Mouse (Mus musculus): Measurements from ENCODE around the gene Ambn. TPM values are rescaled to one million over a fixed set of nuclear protein-coding genes. Genes with fewer than 3 reads are reported as not detected.

The Ambn gene
- polyA plus RNA-seq, 1 experiment from 2014 or later, result not detected

Other genes starting within 250 kb of the Ambn start
- not detected in 2 replicates for gene Gm7714, start 187.1 kb upstream of the Ambn start, polyA plus RNA-seq (2015; fragmentation: Nextera tagmentation; extraction: Ambion mirVana)
- not detected in 2 replicates for gene Prol1, start 138.7 kb upstream of the Ambn start, polyA plus RNA-seq (2015; fragmentation: Nextera tagmentation; extraction: Ambion mirVana)
- gene Amtn, start 79.9 kb upstream of the Ambn start, polyA plus RNA-seq (2015; fragmentation: Nextera tagmentation; extraction: Ambion mirVana), result not detected in 2 replicates
- not detected in 2 replicates for gene Enam, start 32.0 kb downstream of the Ambn start, polyA plus RNA-seq (2015; fragmentation: Nextera tagmentation; extraction: Ambion mirVana)
- gene Jchain, start 71.9 kb downstream of the Ambn start, polyA plus RNA-seq (2015; fragmentation: Nextera tagmentation; extraction: Ambion mirVana), result 0.11 TPM in 1 of 2 replicates, not detected in the other
- 65.3 and 66.7 TPM in 2 replicates for gene Utp3, start 98.5 kb downstream of the Ambn start, polyA plus RNA-seq (2015; fragmentation: Nextera tagmentation; extraction: Ambion mirVana)
- gene Rufy3, start 109.0 kb downstream of the Ambn start, polyA plus RNA-seq (2015; fragmentation: Nextera tagmentation; extraction: Ambion mirVana), result 9.9 and 11.2 TPM in 2 replicates
- 59.4 and 62.5 TPM in 2 replicates for gene Grsf1, start 220.2 kb downstream of the Ambn start, polyA plus RNA-seq (2015; fragmentation: Nextera tagmentation; extraction: Ambion mirVana)

Data from lung, embryonic 15.5 days (tissue).